Mouse (Mus musculus): ENCODE results near the gene Ppp1r15b. TPM values are rescaled to one million over a fixed set of nuclear protein-coding genes. Genes with fewer than 3 reads are reported as not detected.

The Ppp1r15b gene
- polyA plus RNA-seq, 1 experiment from 2014 or later, result 36.3 TPM

GRCm38 (mm10) chr1:133131561-133131905, 590 bp downstream of the Ppp1r15b start:
- under 1% methylated on average over 35 of the region's 35 CpGs for WGBS
- Histone ChIP-seq H3K36me3 (ENCODE audit: control insufficient read depth, insufficient read depth) (no peaks in the 10 kb centered on the region), H3K4me2 (ENCODE audit: low read length) (peak overlapping the region; percentile 99), H3K27me3 (replicated peaks; ENCODE audit: control insufficient read depth, insufficient read depth, low read length) (no peaks in the 10 kb centered on the region), H3K4me1 (replicated peaks; ENCODE audit: control insufficient read depth, insufficient read depth, low read length) (peaks cover 52% of the 10 kb centered on the region), H3K9me3 (ENCODE audit: control insufficient read depth, low read length) (no peaks in the 10 kb centered on the region), H3K27ac (ENCODE audit: low read length) (peak overlapping the region; percentile 97), H3K4me3 (replicated peaks; ENCODE audit: low read length) (peak overlapping the region; percentile 97), H3K9ac (replicated peaks; ENCODE audit: low read depth, low read length) (peak overlapping the region; percentile 94)
- ATAC-seq, result no peak; the same call in 1 of the 2 replicates

DNA sequence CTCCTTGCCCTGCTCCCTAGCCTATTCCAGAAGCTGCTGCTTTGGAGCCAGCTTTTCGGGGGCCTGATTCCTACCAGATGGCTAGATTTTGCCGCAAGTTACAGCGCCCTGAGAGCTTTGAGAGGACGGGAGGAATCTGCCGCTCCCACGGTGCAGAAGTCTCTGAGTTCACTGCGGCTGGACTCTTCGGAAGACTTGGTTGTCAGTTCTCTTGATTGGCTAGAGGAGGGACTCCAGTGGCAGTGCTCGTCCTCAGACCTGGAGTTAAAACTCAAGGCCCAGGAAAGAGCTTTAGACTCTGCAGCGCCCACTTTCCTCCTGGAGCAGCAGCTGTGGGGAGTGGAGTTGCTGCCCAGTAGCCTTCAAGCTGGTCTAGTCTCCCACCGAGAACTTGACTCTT, 993 bp downstream of the Ppp1r15b start:
- H3K36me3 ChIP-seq (ENCODE audit: control insufficient read depth, insufficient read depth), result peaks cover 3% of the 10 kb centered on the region; the same call in 1 of the 2 replicates
- H3K27me3 ChIP-seq (replicated peaks; ENCODE audit: control insufficient read depth, insufficient read depth, low read length), result no peaks in the 10 kb centered on the region
- no peak for ATAC-seq
- peaks cover 52% of the 10 kb centered on the region for H3K4me1 ChIP-seq (replicated peaks; ENCODE audit: control insufficient read depth, insufficient read depth, low read length)
- H3K9me3 ChIP-seq (ENCODE audit: control insufficient read depth, low read length), result no peaks in the 10 kb centered on the region
- peak overlapping the region; percentile 94 for H3K9ac ChIP-seq (replicated peaks; ENCODE audit: low read depth, low read length)
- 0% methylated on average over 11 of the region's 11 CpGs for WGBS
- H3K4me3 ChIP-seq (replicated peaks; ENCODE audit: low read length), result peak overlapping the region; percentile 97
- H3K4me2 ChIP-seq (ENCODE audit: low read length), result peak overlapping the region; percentile 99
- peak overlapping the region; percentile 97 for H3K27ac ChIP-seq (ENCODE audit: low read length)

DNA sequence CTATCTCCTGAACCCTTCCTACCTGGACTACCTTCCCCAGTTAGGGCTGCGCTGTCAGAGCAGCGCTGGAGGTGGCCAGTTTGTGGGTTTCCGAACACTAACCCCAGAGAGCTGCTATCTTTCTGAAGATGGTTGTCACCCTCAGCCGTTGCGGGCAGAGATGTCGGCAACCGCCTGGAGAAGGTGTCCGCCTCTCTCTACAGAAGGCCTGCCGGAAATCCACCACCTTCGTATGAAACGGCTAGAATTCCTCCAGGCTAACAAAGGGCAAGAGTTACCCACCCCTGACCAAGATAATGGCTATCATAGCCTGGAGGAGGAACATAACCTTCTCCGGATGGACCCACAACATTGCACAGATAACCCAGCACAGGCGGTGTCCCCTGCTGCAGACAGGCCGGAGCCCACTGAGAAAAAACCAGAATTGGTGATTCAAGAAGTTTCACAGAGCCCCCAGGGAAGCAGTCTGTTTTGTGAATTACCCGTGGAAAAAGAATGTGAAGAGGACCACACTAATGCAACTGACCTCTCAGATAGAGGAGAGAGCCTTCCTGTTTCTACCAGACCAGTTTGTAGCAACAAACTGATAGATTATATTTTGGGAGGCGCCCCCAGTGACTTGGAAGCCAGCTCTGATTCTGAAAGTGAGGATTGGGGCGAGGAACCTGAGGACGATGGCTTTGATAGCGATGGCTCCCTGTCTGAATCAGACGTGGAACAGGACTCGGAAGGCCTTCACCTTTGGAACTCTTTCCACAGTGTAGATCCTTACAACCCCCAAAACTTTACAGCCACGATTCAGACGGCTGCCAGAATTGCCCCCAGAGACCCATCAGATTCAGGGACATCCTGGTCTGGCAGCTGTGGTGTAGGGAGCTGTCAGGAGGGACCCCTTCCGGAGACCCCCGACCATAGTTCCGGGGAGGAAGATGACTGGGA, 1.7 kb downstream of the Ppp1r15b start:
- no peak for ATAC-seq
- peak overlapping the region; percentile 97 for H3K4me3 ChIP-seq (replicated peaks; ENCODE audit: low read length)
- WGBS, result 17% methylated on average over 26 of the region's 26 CpGs
- no peaks in the 10 kb centered on the region for H3K9me3 ChIP-seq (ENCODE audit: control insufficient read depth, low read length)
- H3K27me3 ChIP-seq (replicated peaks; ENCODE audit: control insufficient read depth, insufficient read depth, low read length), result no peaks in the 10 kb centered on the region
- H3K36me3 ChIP-seq (ENCODE audit: control insufficient read depth, insufficient read depth), result peaks cover 7% of the 10 kb centered on the region; the same call in 1 of the 2 replicates
- H3K9ac ChIP-seq (replicated peaks; ENCODE audit: low read depth, low read length), result peak overlapping the region; percentile 94
- peak overlapping the region; percentile 99 for H3K4me2 ChIP-seq (ENCODE audit: low read length)
- no peak overlapping the region for H3K27ac ChIP-seq (ENCODE audit: low read length)
- H3K4me1 ChIP-seq (replicated peaks; ENCODE audit: control insufficient read depth, insufficient read depth, low read length), result peaks cover 52% of the 10 kb centered on the region

DNA sequence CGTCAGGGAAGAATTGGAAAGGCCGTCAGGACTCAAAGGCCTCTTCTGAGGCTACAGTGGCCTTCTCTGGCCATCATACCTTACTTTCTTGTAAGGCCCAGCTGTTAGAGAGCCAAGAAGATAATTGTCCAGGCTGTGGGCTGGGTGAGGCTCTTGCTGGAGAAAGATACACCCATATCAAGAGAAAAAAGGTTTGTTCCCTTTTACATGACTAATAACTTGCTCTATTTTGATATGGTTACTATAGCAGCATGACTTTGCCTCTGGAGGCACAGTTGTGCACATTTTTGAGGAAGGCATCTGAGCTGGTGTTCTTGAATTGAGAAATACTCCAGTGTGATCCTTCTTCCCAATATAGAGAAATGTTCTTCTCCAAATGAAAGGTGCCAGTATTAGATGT, 2.5 kb downstream of the Ppp1r15b start:
- H3K4me1 ChIP-seq (replicated peaks; ENCODE audit: control insufficient read depth, insufficient read depth, low read length), result peaks cover 52% of the 10 kb centered on the region
- H3K27ac ChIP-seq (ENCODE audit: low read length), result no peak overlapping the region
- no peaks in the 10 kb centered on the region for H3K27me3 ChIP-seq (replicated peaks; ENCODE audit: control insufficient read depth, insufficient read depth, low read length)
- peak overlapping the region; percentile 99 for H3K4me2 ChIP-seq (ENCODE audit: low read length)
- H3K9me3 ChIP-seq (ENCODE audit: control insufficient read depth, low read length), result no peaks in the 10 kb centered on the region
- WGBS, result 17% methylated on average over 2 of the region's 2 CpGs
- ATAC-seq, result no peak
- H3K9ac ChIP-seq (replicated peaks; ENCODE audit: low read depth, low read length), result peak overlapping the region; percentile 94
- H3K36me3 ChIP-seq (ENCODE audit: control insufficient read depth, insufficient read depth), result peaks cover 11% of the 10 kb centered on the region; the same call in 1 of the 2 replicates
- H3K4me3 ChIP-seq (replicated peaks; ENCODE audit: low read length), result peak overlapping the region; percentile 97

- 26% methylated on average over 4 of the region's 4 CpGs for WGBS
- H3K27ac ChIP-seq (ENCODE audit: low read length), result no peak overlapping the region
- H3K9ac ChIP-seq (replicated peaks; ENCODE audit: low read depth, low read length), result peak overlapping the region; percentile 56
- H3K4me3 ChIP-seq (replicated peaks; ENCODE audit: low read length), result peak overlapping the region; percentile 97
- H3K27me3 ChIP-seq (replicated peaks; ENCODE audit: control insufficient read depth, insufficient read depth, low read length), result no peaks in the 10 kb centered on the region
- no peak for ATAC-seq
- H3K4me2 ChIP-seq (ENCODE audit: low read length), result peak overlapping the region; percentile 99
- peaks cover 11% of the 10 kb centered on the region; the same call in 1 of the 2 replicates for H3K36me3 ChIP-seq (ENCODE audit: control insufficient read depth, insufficient read depth)
- H3K4me1 ChIP-seq (replicated peaks; ENCODE audit: control insufficient read depth, insufficient read depth, low read length), result peaks cover 52% of the 10 kb centered on the region
- H3K9me3 ChIP-seq (ENCODE audit: control insufficient read depth, low read length), result no peaks in the 10 kb centered on the region
These were observed 3.1 kb downstream of the Ppp1r15b start for GRCm38 (mm10) chr1:133134071-133134470.

DNA sequence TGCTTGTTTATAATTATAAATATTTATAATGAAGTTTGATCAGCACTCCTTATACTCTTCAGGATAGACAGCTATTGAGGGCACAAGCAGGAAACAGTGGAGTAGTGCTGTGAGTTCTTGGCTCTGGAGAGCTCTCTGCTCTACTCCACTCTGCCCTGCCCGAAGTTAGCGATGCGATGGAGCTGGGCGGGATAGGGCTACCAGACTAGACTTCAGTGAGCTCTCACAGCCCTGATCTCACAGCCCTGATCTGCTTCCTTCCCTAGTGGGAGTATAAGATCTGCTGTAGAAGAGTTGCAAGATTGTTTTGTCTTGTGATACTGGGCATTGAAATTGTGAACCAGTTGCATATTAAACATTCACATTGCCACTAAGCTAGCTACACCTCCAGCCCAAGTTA, 3.9 kb downstream of the Ppp1r15b start:
- H3K9ac ChIP-seq (replicated peaks; ENCODE audit: low read depth, low read length), result peak overlapping the region; percentile 40; the same call in 1 of the 2 replicates
- no peak for ATAC-seq
- H3K9me3 ChIP-seq (ENCODE audit: control insufficient read depth, low read length), result no peaks in the 10 kb centered on the region
- no peak overlapping the region for H3K27ac ChIP-seq (ENCODE audit: low read length)
- H3K4me2 ChIP-seq (ENCODE audit: low read length), result peak overlapping the region; percentile 99
- peaks cover 46% of the 10 kb centered on the region for H3K4me1 ChIP-seq (replicated peaks; ENCODE audit: control insufficient read depth, insufficient read depth, low read length)
- peak overlapping the region; percentile 97 for H3K4me3 ChIP-seq (replicated peaks; ENCODE audit: low read length)
- WGBS, result 40% methylated on average over 4 of the region's 4 CpGs
- H3K36me3 ChIP-seq (ENCODE audit: control insufficient read depth, insufficient read depth), result peaks cover 11% of the 10 kb centered on the region; the same call in 1 of the 2 replicates
- no peaks in the 10 kb centered on the region for H3K27me3 ChIP-seq (replicated peaks; ENCODE audit: control insufficient read depth, insufficient read depth, low read length)

- 65% methylated on average over 5 of the region's 5 CpGs for WGBS
- Histone ChIP-seq H3K9me3 (ENCODE audit: control insufficient read depth, low read length) (no peaks in the 10 kb centered on the region), H3K27ac (ENCODE audit: low read length) (no peak overlapping the region), H3K4me1 (replicated peaks; ENCODE audit: control insufficient read depth, insufficient read depth, low read length) (peaks cover 39% of the 10 kb centered on the region), H3K27me3 (replicated peaks; ENCODE audit: control insufficient read depth, insufficient read depth, low read length) (no peaks in the 10 kb centered on the region), H3K4me3 (replicated peaks; ENCODE audit: low read length) (no peak overlapping the region), H3K9ac (replicated peaks; ENCODE audit: low read depth, low read length) (no peak overlapping the region), H3K36me3 (ENCODE audit: control insufficient read depth, insufficient read depth) (peaks cover 14% of the 10 kb centered on the region; the same call in 1 of the 2 replicates), H3K4me2 (ENCODE audit: low read length) (peak overlapping the region; percentile 99)
- no peak for ATAC-seq
These were observed 4.9 kb downstream of the Ppp1r15b start for GRCm38 (mm10) chr1:133135808-133136207.

- H3K9ac ChIP-seq (replicated peaks; ENCODE audit: low read depth, low read length), result no peak overlapping the region
- H3K4me3 ChIP-seq (replicated peaks; ENCODE audit: low read length), result no peak overlapping the region
- no peaks in the 10 kb centered on the region for H3K9me3 ChIP-seq (ENCODE audit: control insufficient read depth, low read length)
- peaks cover 26% of the 10 kb centered on the region for H3K4me1 ChIP-seq (replicated peaks; ENCODE audit: control insufficient read depth, insufficient read depth, low read length)
- no peaks in the 10 kb centered on the region for H3K27me3 ChIP-seq (replicated peaks; ENCODE audit: control insufficient read depth, insufficient read depth, low read length)
- no peak overlapping the region for H3K27ac ChIP-seq (ENCODE audit: low read length)
- no peak for ATAC-seq
- no peak overlapping the region for H3K4me2 ChIP-seq (ENCODE audit: low read length)
- WGBS, result 100% methylated on average over 1 of the region's 1 CpGs
- H3K36me3 ChIP-seq (ENCODE audit: control insufficient read depth, insufficient read depth), result peaks cover 14% of the 10 kb centered on the region; the same call in 1 of the 2 replicates
These were observed 7.5 kb downstream of the Ppp1r15b start for GRCm38 (mm10) chr1:133138401-133138800.

Data from forebrain, embryonic 16.5 days (tissue).